Mouse (Mus musculus): Measurements from ENCODE around the gene Jmjd4. TPM values are rescaled to one million over a fixed set of nuclear protein-coding genes. Genes with fewer than 3 reads are reported as not detected.

Gene Jmjd4
- 9.8 and 10.3 TPM in 2 replicates for polyA plus RNA-seq (2015; fragmentation: Nextera tagmentation; extraction: Ambion mirVana)

- WGBS, result 0% methylated on average over 31 of the region's 40 CpGs
- peak within 1 kb of the TSS; percentile 91 for H3K9ac ChIP-seq (ENCODE audit: low read length)
- peak; percentile 98 for ATAC-seq (ENCODE audit: low read depth)
Observed at GRCm38 (mm10) chr11:59449741-59450229, at the start of gene Jmjd4. TSS of gene Jmjd4 (plus strand) at chr11:59450045.

GRCm38 (mm10) chr11:59400876-59401275, 49.0 kb upstream of the Jmjd4 start:
- ATAC-seq (ENCODE audit: low read depth), result no peak
- no peak overlapping the region for H3K27ac ChIP-seq (ENCODE audit: low read length)
- peaks cover 9% of the 10 kb centered on the region for H3K4me1 ChIP-seq (replicated peaks; ENCODE audit: control insufficient read depth, insufficient read depth, low read length)
- no peaks in the 10 kb centered on the region for H3K36me3 ChIP-seq (ENCODE audit: control insufficient read depth, insufficient read depth, low read length)
- no peak overlapping the region for H3K9ac ChIP-seq (ENCODE audit: low read length)
- WGBS, result 63% methylated on average over 2 of the region's 2 CpGs
- no peak overlapping the region for H3K4me2 ChIP-seq (ENCODE audit: low read depth, low read length)
- no peaks in the 10 kb centered on the region for H3K9me3 ChIP-seq (ENCODE audit: control insufficient read depth, low read length)
- H3K4me3 ChIP-seq (ENCODE audit: low read length), result no peak overlapping the region
- no peaks in the 10 kb centered on the region for H3K27me3 ChIP-seq (ENCODE audit: control insufficient read depth, insufficient read depth, low read depth, low read length)

More at GRCm38 (mm10) chr11:59449741-59450229, at the start of gene Jmjd4:
- Histone ChIP-seq H3K36me3 (ENCODE audit: control insufficient read depth, insufficient read depth, low read length) (peaks cover 15% of the 10 kb centered on the region), H3K27me3 (ENCODE audit: control insufficient read depth, insufficient read depth, low read depth, low read length) (no peaks in the 10 kb centered on the region), H3K9me3 (ENCODE audit: control insufficient read depth, low read length) (no peaks in the 10 kb centered on the region), H3K27ac (ENCODE audit: low read length) (peak within 1 kb of the TSS; percentile 89), H3K4me1 (replicated peaks; ENCODE audit: control insufficient read depth, insufficient read depth, low read length) (peaks cover 11% of the 10 kb centered on the region), H3K4me3 (ENCODE audit: low read length) (peak within 1 kb of the TSS; percentile 92), H3K4me2 (ENCODE audit: low read depth, low read length) (peak within 1 kb of the TSS; percentile 93)

GRCm38 (mm10) chr11:59405761-59406160, 44.1 kb upstream of the Jmjd4 start:
- no peaks in the 10 kb centered on the region for H3K9me3 ChIP-seq (ENCODE audit: control insufficient read depth, low read length)
- no peak overlapping the region for H3K9ac ChIP-seq (ENCODE audit: low read length)
- ATAC-seq (ENCODE audit: low read depth), result no peak
- peaks cover 5% of the 10 kb centered on the region; the same call in 1 of the 2 replicates for H3K36me3 ChIP-seq (ENCODE audit: control insufficient read depth, insufficient read depth, low read length)
- no peaks in the 10 kb centered on the region for H3K4me1 ChIP-seq (replicated peaks; ENCODE audit: control insufficient read depth, insufficient read depth, low read length)
- H3K27ac ChIP-seq (ENCODE audit: low read length), result no peak overlapping the region
- WGBS, result 88% methylated on average over 1 of the region's 1 CpGs
- H3K4me2 ChIP-seq (ENCODE audit: low read depth, low read length), result no peak overlapping the region
- H3K4me3 ChIP-seq (ENCODE audit: low read length), result no peak overlapping the region
- no peaks in the 10 kb centered on the region for H3K27me3 ChIP-seq (ENCODE audit: control insufficient read depth, insufficient read depth, low read depth, low read length)

GRCm38 (mm10) chr11:59410851-59411250, 39.0 kb upstream of the Jmjd4 start:
- Histone ChIP-seq H3K9ac (ENCODE audit: low read length) (no peak overlapping the region), H3K27ac (ENCODE audit: low read length) (no peak overlapping the region), H3K36me3 (ENCODE audit: control insufficient read depth, insufficient read depth, low read length) (peaks cover 5% of the 10 kb centered on the region; the same call in 1 of the 2 replicates), H3K4me1 (replicated peaks; ENCODE audit: control insufficient read depth, insufficient read depth, low read length) (no peaks in the 10 kb centered on the region), H3K4me3 (ENCODE audit: low read length) (no peak overlapping the region), H3K4me2 (ENCODE audit: low read depth, low read length) (no peak overlapping the region), H3K9me3 (ENCODE audit: control insufficient read depth, low read length) (no peaks in the 10 kb centered on the region), H3K27me3 (ENCODE audit: control insufficient read depth, insufficient read depth, low read depth, low read length) (no peaks in the 10 kb centered on the region)
- no peak for ATAC-seq (ENCODE audit: low read depth)
- 49% methylated on average over 2 of the region's 2 CpGs for WGBS

- H3K4me2 ChIP-seq (ENCODE audit: low read depth, low read length), result no peak overlapping the region
- no peak overlapping the region for H3K27ac ChIP-seq (ENCODE audit: low read length)
- ATAC-seq (ENCODE audit: low read depth), result no peak
- peaks cover 5% of the 10 kb centered on the region; the same call in 1 of the 2 replicates for H3K36me3 ChIP-seq (ENCODE audit: control insufficient read depth, insufficient read depth, low read length)
- WGBS, result 65% methylated on average over 6 of the region's 6 CpGs
- H3K4me1 ChIP-seq (replicated peaks; ENCODE audit: control insufficient read depth, insufficient read depth, low read length), result no peaks in the 10 kb centered on the region
- H3K9ac ChIP-seq (ENCODE audit: low read length), result no peak overlapping the region
- H3K27me3 ChIP-seq (ENCODE audit: control insufficient read depth, insufficient read depth, low read depth, low read length), result no peaks in the 10 kb centered on the region
- H3K9me3 ChIP-seq (ENCODE audit: control insufficient read depth, low read length), result no peaks in the 10 kb centered on the region
- no peak overlapping the region for H3K4me3 ChIP-seq (ENCODE audit: low read length)
Observed at GRCm38 (mm10) chr11:59412058-59412457, 37.8 kb upstream of the Jmjd4 start.

- no peaks in the 10 kb centered on the region for H3K4me1 ChIP-seq (replicated peaks; ENCODE audit: control insufficient read depth, insufficient read depth, low read length)
- H3K4me3 ChIP-seq (ENCODE audit: low read length), result no peak overlapping the region
- H3K9ac ChIP-seq (ENCODE audit: low read length), result no peak overlapping the region
- ATAC-seq (ENCODE audit: low read depth), result no peak
- no peaks in the 10 kb centered on the region for H3K9me3 ChIP-seq (ENCODE audit: control insufficient read depth, low read length)
- H3K27ac ChIP-seq (ENCODE audit: low read length), result no peak overlapping the region
- 79% methylated on average over 13 of the region's 13 CpGs for WGBS
- H3K4me2 ChIP-seq (ENCODE audit: low read depth, low read length), result no peak overlapping the region
- H3K36me3 ChIP-seq (ENCODE audit: control insufficient read depth, insufficient read depth, low read length), result 0 out of 2 replicates have a peak, but pooled peaks cover 2% of the 10 kb centered on the region
- no peaks in the 10 kb centered on the region for H3K27me3 ChIP-seq (ENCODE audit: control insufficient read depth, insufficient read depth, low read depth, low read length)
Observed at GRCm38 (mm10) chr11:59412999-59413863, 36.6 kb upstream of the Jmjd4 start.

- Histone ChIP-seq H3K9ac (ENCODE audit: low read length) (no peak overlapping the region), H3K27ac (ENCODE audit: low read length) (no peak overlapping the region), H3K4me2 (ENCODE audit: low read depth, low read length) (no peak overlapping the region), H3K36me3 (ENCODE audit: control insufficient read depth, insufficient read depth, low read length) (peaks cover 2% of the 10 kb centered on the region; the same call in 1 of the 2 replicates), H3K27me3 (ENCODE audit: control insufficient read depth, insufficient read depth, low read depth, low read length) (no peaks in the 10 kb centered on the region), H3K4me3 (ENCODE audit: low read length) (no peak overlapping the region), H3K4me1 (replicated peaks; ENCODE audit: control insufficient read depth, insufficient read depth, low read length) (no peaks in the 10 kb centered on the region), H3K9me3 (ENCODE audit: control insufficient read depth, low read length) (no peaks in the 10 kb centered on the region)
- ATAC-seq (ENCODE audit: low read depth), result no peak
- 78% methylated on average over 5 of the region's 5 CpGs for WGBS
Observed at GRCm38 (mm10) chr11:59418708-59419107, 31.1 kb upstream of the Jmjd4 start.

GRCm38 (mm10) chr11:59421436-59421835, 28.4 kb upstream of the Jmjd4 start:
- H3K27ac ChIP-seq (ENCODE audit: low read length), result no peak overlapping the region
- H3K4me3 ChIP-seq (ENCODE audit: low read length), result no peak overlapping the region
- no peaks in the 10 kb centered on the region for H3K27me3 ChIP-seq (ENCODE audit: control insufficient read depth, insufficient read depth, low read depth, low read length)
- H3K9me3 ChIP-seq (ENCODE audit: control insufficient read depth, low read length), result no peaks in the 10 kb centered on the region
- peaks cover 5% of the 10 kb centered on the region for H3K36me3 ChIP-seq (ENCODE audit: control insufficient read depth, insufficient read depth, low read length)
- H3K4me2 ChIP-seq (ENCODE audit: low read depth, low read length), result no peak overlapping the region
- no peak overlapping the region for H3K9ac ChIP-seq (ENCODE audit: low read length)
- ATAC-seq (ENCODE audit: low read depth), result no peak
- no peaks in the 10 kb centered on the region; the same call in 1 of the 2 replicates for H3K4me1 ChIP-seq (replicated peaks; ENCODE audit: control insufficient read depth, insufficient read depth, low read length)
- WGBS, result 73% methylated on average over 8 of the region's 8 CpGs

GRCm38 (mm10) chr11:59421967-59422366, 27.9 kb upstream of the Jmjd4 start:
- Histone ChIP-seq H3K9me3 (ENCODE audit: control insufficient read depth, low read length) (no peaks in the 10 kb centered on the region), H3K27ac (ENCODE audit: low read length) (peak overlapping the region; percentile 26; the same call in 1 of the 2 replicates), H3K36me3 (ENCODE audit: control insufficient read depth, insufficient read depth, low read length) (peaks cover 5% of the 10 kb centered on the region), H3K9ac (ENCODE audit: low read length) (no peak overlapping the region), H3K4me1 (replicated peaks; ENCODE audit: control insufficient read depth, insufficient read depth, low read length) (no peaks in the 10 kb centered on the region; the same call in 1 of the 2 replicates), H3K27me3 (ENCODE audit: control insufficient read depth, insufficient read depth, low read depth, low read length) (no peaks in the 10 kb centered on the region), H3K4me3 (ENCODE audit: low read length) (no peak overlapping the region), H3K4me2 (ENCODE audit: low read depth, low read length) (no peak overlapping the region)
- 87% methylated on average over 2 of the region's 2 CpGs for WGBS
- no peak for ATAC-seq (ENCODE audit: low read depth)

Measured in lung, embryonic 16.5 days (tissue).